Mouse (Mus musculus): Measurements from ENCODE around the gene Heatr5a.

GRCm38 (mm10) chr12:52006633-52006994, 35.5 kb upstream of the Heatr5a start:
- TF ChIP-seq CTCF (IDR thresholded peaks at IDR 0.05; ENCODE audit: low read depth) (no peak), EP300 (optimal IDR thresholded peaks at IDR 0.05) (no peak)
